Mouse (Mus musculus) testis, adult 2 months (tissue): ENCODE results near the gene Snrnp35. TPM values are rescaled to one million over a fixed set of nuclear protein-coding genes. Genes with fewer than 3 reads are reported as not detected.

Source experiments
- H3K27ac ChIP-seq: fragments of 200-500 bp; 2 replicates; pipeline ENCODE4 v1.5.1; 2012; ENCODE audit warnings: low read depth, low read length; ENCODE audit not compliant: control insufficient read depth, insufficient read depth
- H3K27me3 ChIP-seq: fragments of 200-500 bp; 2 replicates; pipeline ENCODE4 v1.6.1; 2012; ENCODE audit warnings: mild to moderate bottlenecking, low read length, moderate library complexity; ENCODE audit not compliant: control insufficient read depth, insufficient read depth
- H3K36me3 ChIP-seq: fragments of 200-500 bp; 2 replicates; pipeline ENCODE4 v1.6.1; 2012; ENCODE audit warnings: mild to moderate bottlenecking, low read length; ENCODE audit not compliant: control insufficient read depth, insufficient read depth
- H3K4me1 ChIP-seq: fragments of 200-500 bp; 2 replicates; pipeline ENCODE4 v1.6.1; 2012; ENCODE audit warnings: low read length; ENCODE audit not compliant: control insufficient read depth, insufficient read depth
- H3K4me3 ChIP-seq: fragments of 200-500 bp; 2 replicates; pipeline ENCODE4 v1.5.1; 2012; ENCODE audit warnings: low read depth, mild to moderate bottlenecking, low read length, moderate library complexity, mixed read lengths; ENCODE audit not compliant: control insufficient read depth
- CTCF ChIP-seq: fragments of 200-500 bp; IDR thresholded peaks from 2 replicates; pipeline ENCODE4 v1.5.1; 2012; ENCODE audit warnings: low read depth, mild to moderate bottlenecking, inconsistent platforms, low read length, moderate library complexity; ENCODE audit not compliant: control insufficient read depth, insufficient read depth, insufficient replicate concordance
- POLR2A ChIP-seq: fragments of 200-500 bp; IDR thresholded peaks from 2 replicates; pipeline ENCODE4 v1.6.1; 2012; ENCODE audit warnings: low read depth, mild to moderate bottlenecking, inconsistent platforms, low read length, moderate library complexity; ENCODE audit not compliant: control insufficient read depth
- polyA plus RNA-seq: library from polyadenylated mRNA; depleted of rRNA; stranded (reverse); fragments of >200 nt; gene quantifications from 2 replicates; pipeline ENCODE4 v1.2.3, GENCODE M21; 2012

The Snrnp35 gene
- polyA plus RNA-seq, 1 experiment = 26.5 TPM

GRCm38 (mm10) chr5:124501541-124501940 lies 18.6 kb downstream of the Snrnp35 start:
- Histone ChIP-seq H3K4me1 (peaks cover 3% of the 10 kb centered on the region), H3K4me3 (no peak overlapping the region), H3K36me3 (no peaks in the 10 kb centered on the region), H3K27me3 (no peaks in the 10 kb centered on the region), H3K27ac (no peak overlapping the region)
- TF ChIP-seq POLR2A = no peak
- no peak for TF ChIP-seq CTCF

GRCm38 (mm10) chr5:124503742-124504141 lies 20.8 kb downstream of the Snrnp35 start:
- Histone ChIP-seq H3K36me3 (no peaks in the 10 kb centered on the region), H3K4me1 (no peaks in the 10 kb centered on the region; the same call in 1 of the 2 replicates)
- no peak for TF ChIP-seq POLR2A
- TF ChIP-seq CTCF = no peak

GRCm38 (mm10) chr5:124505235-124505634 lies 22.3 kb downstream of the Snrnp35 start:
- Histone ChIP-seq H3K4me3 (no peak overlapping the region), H3K4me1 (no peaks in the 10 kb centered on the region), H3K27me3 (no peaks in the 10 kb centered on the region), H3K27ac (no peak overlapping the region), H3K36me3 (no peaks in the 10 kb centered on the region)
- TF ChIP-seq POLR2A (no peak), CTCF (no peak)

More at GRCm38 (mm10) chr5:124503742-124504141, 20.8 kb downstream of the Snrnp35 start:
- H3K4me3 ChIP-seq = no peak overlapping the region
- H3K27ac ChIP-seq = no peak overlapping the region
- H3K27me3 ChIP-seq = no peaks in the 10 kb centered on the region

- TF ChIP-seq CTCF = no peak
- TF ChIP-seq POLR2A = no peak
- Histone ChIP-seq H3K27ac (peak overlapping the region; percentile 41; the same call in 1 of the 2 replicates), H3K4me3 (no peak overlapping the region), H3K4me1 (no peaks in the 10 kb centered on the region), H3K36me3 (no peaks in the 10 kb centered on the region), H3K27me3 (no peaks in the 10 kb centered on the region)
Measured at GRCm38 (mm10) chr5:124506731-124507359, 23.9 kb downstream of the Snrnp35 start.

- Histone ChIP-seq H3K27me3 (no peaks in the 10 kb centered on the region), H3K27ac (no peak overlapping the region), H3K36me3 (no peaks in the 10 kb centered on the region), H3K4me3 (no peak overlapping the region), H3K4me1 (no peaks in the 10 kb centered on the region; the same call in 1 of the 2 replicates)
- TF ChIP-seq POLR2A = no peak
- TF ChIP-seq CTCF = no peak
Measured at GRCm38 (mm10) chr5:124509200-124509599, 26.3 kb downstream of the Snrnp35 start.

- TF ChIP-seq CTCF (no peak), POLR2A (no peak)
- H3K4me3 ChIP-seq = no peak overlapping the region
- no peaks in the 10 kb centered on the region for H3K27me3 ChIP-seq
- H3K4me1 ChIP-seq = no peaks in the 10 kb centered on the region; the same call in 1 of the 2 replicates
- no peaks in the 10 kb centered on the region for H3K36me3 ChIP-seq
- no peak overlapping the region for H3K27ac ChIP-seq
Measured at GRCm38 (mm10) chr5:124509742-124510237, 26.9 kb downstream of the Snrnp35 start.

GRCm38 (mm10) chr5:124510536-124511050 lies 27.7 kb downstream of the Snrnp35 start:
- H3K27ac ChIP-seq = no peak overlapping the region
- no peaks in the 10 kb centered on the region; the same call in 1 of the 2 replicates for H3K4me1 ChIP-seq
- TF ChIP-seq POLR2A = no peak
- TF ChIP-seq CTCF = no peak
- H3K27me3 ChIP-seq = no peaks in the 10 kb centered on the region
- no peaks in the 10 kb centered on the region for H3K36me3 ChIP-seq
- no peak overlapping the region for H3K4me3 ChIP-seq

- H3K27me3 ChIP-seq = no peaks in the 10 kb centered on the region
- no peaks in the 10 kb centered on the region for H3K36me3 ChIP-seq
- H3K4me3 ChIP-seq = no peak overlapping the region
- H3K27ac ChIP-seq = no peak overlapping the region
- no peaks in the 10 kb centered on the region; the same call in 1 of the 2 replicates for H3K4me1 ChIP-seq
- TF ChIP-seq CTCF = no peak
- TF ChIP-seq POLR2A = no peak
Measured at GRCm38 (mm10) chr5:124515789-124516188, 32.9 kb downstream of the Snrnp35 start.
